Mouse (Mus musculus): ENCODE measurements around the gene Serbp1. TPM values are rescaled to one million over a fixed set of nuclear protein-coding genes. Genes with fewer than 3 reads are reported as not detected.

The Serbp1 gene
- total and polyA plus RNA-seq, 3 experiments, result 1,043 to 1,809 (median 1,049) TPM

DNA sequence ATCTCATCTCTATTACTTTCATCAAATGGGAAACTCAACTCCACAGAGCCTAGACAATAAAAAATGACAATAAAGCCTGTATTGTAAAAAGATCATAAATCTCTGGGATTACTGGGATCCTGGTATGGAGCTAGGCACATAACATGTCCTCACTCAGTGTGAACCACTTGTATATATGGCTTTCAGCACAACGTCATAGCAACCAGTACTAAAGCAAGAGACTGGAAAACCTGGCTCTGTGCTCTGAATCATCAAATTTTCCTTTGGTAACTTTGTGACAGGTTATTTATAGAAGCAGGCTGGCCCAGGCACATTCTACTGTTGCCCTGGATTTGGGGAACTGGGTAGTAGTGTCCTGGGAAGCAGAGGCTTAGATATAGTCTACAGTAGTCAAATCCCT is 14.5 kb upstream of the Serbp1 start (continued):
- TF ChIP-seq CHD1 (IDR thresholded peaks at IDR 0.05; ENCODE audit: low read depth, low read length), result no peak

DNA sequence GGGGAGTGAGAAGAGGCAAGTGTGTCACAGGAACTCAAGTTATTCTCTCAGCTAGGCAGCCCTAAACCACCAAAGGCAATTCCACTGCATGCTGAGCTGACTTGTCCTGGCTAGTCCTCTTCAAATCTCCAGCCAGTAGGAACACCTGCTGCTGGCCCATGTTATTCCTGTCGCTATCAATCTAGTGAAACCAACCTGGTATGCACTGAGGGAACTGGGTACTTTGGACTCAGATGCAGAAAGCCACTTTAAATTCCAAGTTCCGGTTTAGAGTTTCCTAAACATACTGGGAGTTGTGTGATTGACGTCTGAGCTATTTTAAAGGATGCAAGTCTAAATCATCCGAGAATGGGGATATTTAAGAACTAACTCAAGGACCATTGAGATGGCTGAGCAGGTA is 11.7 kb upstream of the Serbp1 start:
- H3K27me3 ChIP-seq (ENCODE audit: control insufficient read depth in 1 of 2, insufficient read depth in 2 of 2, low read length in 2 of 2), result peaks cover 2 to 4% of the 10 kb centered on the region in 2 experiments
- TF ChIP-seq ZKSCAN1 (IDR thresholded peaks at IDR 0.05; ENCODE audit: low read depth, low read length) (no peak), ZC3H11A (IDR thresholded peaks at IDR 0.05; ENCODE audit: low read depth, low read length) (no peak), HCFC1 (IDR thresholded peaks at IDR 0.05; ENCODE audit: low read depth, low read length) (no peak), MAX (IDR thresholded peaks at IDR 0.05; ENCODE audit: low read length) (no peak), NRF1 (IDR thresholded peaks at IDR 0.05; ENCODE audit: insufficient read depth, low read depth, low read length, poor library complexity, severe bottlenecking) (no peak), GABPA (IDR thresholded peaks at IDR 0.05; ENCODE audit: low read depth, low read length) (no peak), TAL1 (IDR thresholded peaks at IDR 0.05; ENCODE audit: low read length) (no peak), SMC3 (IDR thresholded peaks at IDR 0.05; ENCODE audit: low read depth, low read length) (no peak), RCOR1 (IDR thresholded peaks at IDR 0.05; ENCODE audit: low read depth, low read length) (no peak), MXI1 (IDR thresholded peaks at IDR 0.05; ENCODE audit: low read depth, low read length) (no peak), ETS1 (IDR thresholded peaks at IDR 0.05; ENCODE audit: low read depth, low read length) (no peak), ZNF384 (IDR thresholded peaks at IDR 0.05; ENCODE audit: low read depth, low read length) (no peak), KAT2A (conservative IDR thresholded peaks at IDR 0.05; ENCODE audit: low read depth, low read length) (no peak), MYC (IDR thresholded peaks at IDR 0.05; ENCODE audit: low read depth, low read length) (no peak), E2F4 (IDR thresholded peaks at IDR 0.05; ENCODE audit: borderline replicate concordance, low read depth, low read length) (no peak), MAFK (IDR thresholded peaks at IDR 0.05; ENCODE audit: borderline replicate concordance, low read depth, low read length) (no peak), TCF12 (IDR thresholded peaks at IDR 0.05; ENCODE audit: low read depth, low read length) (no peak), GATA1 (IDR thresholded peaks at IDR 0.05; ENCODE audit: low read depth, low read length) (no peak), POLR2AphosphoS2 (IDR thresholded peaks at IDR 0.05; ENCODE audit: low read length) (no peak)
- peaks cover 0 to 2% of the 10 kb centered on the region in 2 experiments; a peak in 1 of 4 replicates for H3K36me3 ChIP-seq (ENCODE audit: control insufficient read depth in 1 of 2, insufficient read depth in 2 of 2, low read length in 2 of 2)
- H3K9me3 ChIP-seq (replicated peaks; ENCODE audit: insufficient read depth, low read length), result no peaks in the 10 kb centered on the region
- H3K79me2 ChIP-seq (ENCODE audit: control insufficient read depth, insufficient read depth, low read length, poor library complexity), result no peaks in the 10 kb centered on the region
- H3K4me3 ChIP-seq (ENCODE audit: control insufficient read depth in 1 of 2, insufficient read depth in 1 of 2, low read depth in 2 of 2, low read length in 2 of 2), result no peak overlapping the region
- DNase-seq (ENCODE audit: low read depth, low spot score), result no peak
- no peaks in the 10 kb centered on the region for H3K4me1 ChIP-seq (ENCODE audit: control insufficient read depth in 1 of 2, insufficient read depth in 2 of 2, low read length in 2 of 2)
- H3K9ac ChIP-seq (ENCODE audit: control insufficient read depth, low read depth, low read length, poor library complexity, severe bottlenecking), result no peak overlapping the region
- H3K27ac ChIP-seq (ENCODE audit: control insufficient read depth, low read depth, low read length), result no peak overlapping the region

All from MEL (cell line).